Mouse (Mus musculus) embryo, embryonic 11.5 days (tissue): ENCODE data around the gene Wfikkn2.

Experiments used
- DNase-seq: peaks from one replicate; pipeline ENCODE4 v3.0.0-alpha.2; 2012; ENCODE audit warnings: low read depth, low spot score

The Wfikkn2 gene

DNA sequence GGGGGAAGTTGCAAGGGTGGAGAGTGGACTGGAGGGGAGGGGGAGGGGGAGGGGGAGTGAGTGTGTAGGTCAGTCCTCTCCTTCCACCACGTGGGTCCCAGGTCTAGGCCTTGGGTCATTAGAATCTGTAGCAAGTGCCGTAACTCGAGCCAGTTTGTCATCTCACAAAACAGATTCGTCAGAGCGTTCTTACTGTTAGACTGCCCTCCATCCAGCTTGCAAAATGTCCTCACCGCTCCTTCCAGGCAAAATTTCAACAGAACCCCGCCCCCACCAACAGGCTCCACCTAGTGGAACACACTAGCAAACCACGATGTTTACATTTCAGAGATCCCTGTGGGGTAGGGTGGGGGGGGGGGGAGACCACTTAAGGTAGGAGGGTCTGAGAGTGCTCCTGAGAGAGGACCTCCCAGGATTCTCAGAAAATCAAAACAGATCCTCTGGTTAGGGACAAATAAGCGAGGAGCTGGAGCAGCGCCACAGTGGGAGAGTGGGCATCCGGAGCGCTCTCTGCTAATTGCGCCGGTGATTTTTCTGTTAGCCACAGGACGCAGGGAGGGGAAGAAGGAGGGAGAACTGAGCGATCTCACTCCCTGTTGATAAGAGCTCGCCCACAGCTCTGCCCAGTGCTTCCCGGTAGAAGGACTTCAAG lies 19.5 kb upstream of the Wfikkn2 start:
- peak; percentile 67 for DNase-seq

- DNase-seq, result no peak
Observed at GRCm38 (mm10) chr11:94261585-94262370, 16.0 kb upstream of the Wfikkn2 start.

- no peak for DNase-seq
Observed at GRCm38 (mm10) chr11:94259814-94260213, 14.0 kb upstream of the Wfikkn2 start.

GRCm38 (mm10) chr11:94257987-94258386 lies 12.2 kb upstream of the Wfikkn2 start:
- no peak for DNase-seq

DNA sequence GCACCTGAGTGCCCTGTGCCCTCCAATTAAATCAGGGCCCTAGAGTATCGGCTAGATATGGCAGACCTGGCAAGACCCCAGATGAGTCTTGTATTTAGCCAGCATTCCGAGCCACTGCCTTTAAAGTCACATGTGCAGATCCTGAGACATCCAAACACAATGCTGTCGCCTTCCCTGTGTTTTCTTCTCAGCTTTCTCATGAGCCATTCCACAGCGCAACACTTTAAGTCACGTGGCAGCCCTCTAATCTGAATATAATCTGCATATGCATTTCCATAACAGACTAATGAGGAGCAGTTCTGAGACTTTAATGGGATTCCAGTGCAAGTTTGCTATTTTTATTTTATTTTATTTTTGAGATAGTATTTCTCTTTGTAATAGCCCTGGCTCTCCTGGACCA lies 9.9 kb upstream of the Wfikkn2 start:
- DNase-seq, result no peak

DNA sequence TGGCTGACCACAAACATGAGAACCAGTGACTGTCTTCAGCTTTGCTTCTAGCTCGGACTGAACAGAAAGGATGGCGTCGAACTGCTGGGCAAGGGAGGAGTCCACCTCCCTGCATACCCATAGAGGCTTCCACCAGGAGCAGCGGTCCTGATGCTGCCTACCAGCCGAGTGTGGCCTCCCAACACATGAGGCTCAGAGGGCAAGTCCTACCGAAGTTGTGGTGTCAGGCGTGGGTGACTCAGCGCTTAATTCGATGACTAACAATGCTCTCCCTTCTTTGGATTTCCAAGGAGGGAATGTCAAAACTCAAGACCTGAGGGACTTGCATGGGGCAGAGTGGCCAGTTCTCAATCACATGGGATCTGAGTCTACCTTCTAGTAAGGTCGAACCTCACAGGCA lies 7.9 kb upstream of the Wfikkn2 start:
- no peak for DNase-seq

- no peak for DNase-seq
Observed at GRCm38 (mm10) chr11:94253156-94253555, 7.4 kb upstream of the Wfikkn2 start.

- no peak for DNase-seq
Observed at GRCm38 (mm10) chr11:94246789-94247061, 920 bp upstream of the Wfikkn2 start.

DNA sequence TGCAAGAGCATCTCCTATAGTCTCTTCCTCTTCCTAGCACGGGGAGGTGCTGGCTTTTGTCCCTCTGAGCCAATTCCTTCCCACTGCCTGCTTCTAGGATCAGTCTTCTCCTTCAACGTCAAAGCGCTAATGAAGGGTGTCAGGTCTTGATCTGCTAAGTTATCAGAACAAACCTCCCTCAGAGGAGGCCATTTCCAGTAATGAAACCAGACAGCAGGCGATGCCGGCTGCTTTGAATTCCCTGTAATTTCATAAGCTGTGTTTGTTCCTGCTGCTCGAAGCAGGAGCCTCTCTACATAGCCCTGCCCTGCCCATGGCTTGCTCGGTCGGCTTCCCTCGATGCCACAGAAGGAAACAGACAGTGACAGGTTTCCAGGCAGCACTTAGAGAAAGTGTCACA lies 1.4 kb downstream of the Wfikkn2 start:
- DNase-seq, result no peak

DNA sequence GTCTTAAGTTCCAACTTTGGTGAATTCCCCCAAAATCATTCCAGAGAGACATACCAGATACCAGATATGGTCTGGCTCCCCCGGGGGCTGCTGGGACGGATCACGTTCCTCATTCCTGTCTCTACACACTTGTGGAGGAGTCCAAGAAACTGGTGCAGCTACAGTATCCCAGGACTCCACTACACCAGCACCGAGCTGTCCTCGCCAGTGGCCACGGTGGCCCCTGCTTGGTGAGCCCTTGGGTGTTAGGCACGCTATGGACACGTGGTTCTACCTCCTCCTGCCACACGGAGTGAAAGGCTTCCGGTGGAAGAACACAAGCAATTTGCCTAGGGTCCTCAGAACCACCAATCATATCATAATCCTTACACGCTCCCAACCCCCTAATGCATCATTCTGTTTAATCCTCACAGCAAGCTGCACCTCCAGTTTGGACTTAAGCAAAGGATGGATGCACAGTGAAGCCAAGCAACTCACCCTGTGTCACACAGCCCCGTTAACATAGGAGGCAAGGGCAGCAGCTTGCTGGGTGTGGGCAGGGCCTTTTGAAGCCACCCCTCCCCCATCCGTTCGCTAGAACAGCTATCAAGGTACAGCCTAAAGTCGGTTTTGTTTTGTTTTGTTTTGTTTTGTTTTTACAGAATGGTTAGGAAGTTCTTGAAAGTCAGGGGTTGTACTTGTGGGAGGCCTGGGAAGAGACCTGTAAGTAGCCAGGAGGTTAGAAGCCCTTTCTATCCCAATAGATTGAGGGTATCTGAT lies 2.2 kb downstream of the Wfikkn2 start:
- DNase-seq, result no peak

DNA sequence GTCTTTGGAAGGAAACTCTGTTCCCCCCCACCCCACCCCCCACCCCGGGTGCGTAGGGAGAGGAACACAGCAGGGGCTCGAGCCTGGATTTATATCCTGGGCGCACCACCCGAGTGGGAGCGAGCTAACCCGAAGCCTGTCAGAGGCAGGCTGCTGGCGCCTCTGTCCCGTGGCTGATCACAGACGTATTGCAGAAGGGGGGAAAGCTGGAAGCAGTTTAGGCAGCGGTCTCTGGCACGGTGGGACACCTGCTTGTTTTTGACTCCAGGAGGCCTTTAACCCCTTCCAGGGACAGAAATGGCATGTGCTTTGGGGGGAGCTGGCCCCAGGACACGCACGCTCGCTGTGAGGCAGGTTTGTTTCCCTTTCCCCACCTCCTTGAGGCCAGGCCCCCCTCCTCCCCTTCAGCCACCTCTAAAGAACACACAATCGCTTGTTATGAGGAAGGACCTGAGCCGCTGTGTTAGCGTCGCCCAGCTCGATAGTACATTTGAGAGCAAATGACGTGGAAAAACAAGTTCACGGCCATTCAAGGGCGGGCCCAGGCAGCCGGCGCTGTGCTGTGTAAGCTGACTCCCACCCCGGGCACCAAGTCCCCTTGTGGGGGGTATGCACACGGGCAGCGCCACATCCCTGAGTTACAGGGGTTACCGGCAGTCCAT lies 2.9 kb downstream of the Wfikkn2 start:
- no peak for DNase-seq

GRCm38 (mm10) chr11:94239706-94240105 lies 6.1 kb downstream of the Wfikkn2 start:
- DNase-seq, result no peak

- DNase-seq, result no peak
Observed at GRCm38 (mm10) chr11:94238786-94239185, 7.0 kb downstream of the Wfikkn2 start.

GRCm38 (mm10) chr11:94236074-94236473 lies 9.7 kb downstream of the Wfikkn2 start:
- DNase-seq, result peak; percentile 71

- DNase-seq, result no peak
Observed at GRCm38 (mm10) chr11:94234857-94235256, 10.9 kb downstream of the Wfikkn2 start.

DNA sequence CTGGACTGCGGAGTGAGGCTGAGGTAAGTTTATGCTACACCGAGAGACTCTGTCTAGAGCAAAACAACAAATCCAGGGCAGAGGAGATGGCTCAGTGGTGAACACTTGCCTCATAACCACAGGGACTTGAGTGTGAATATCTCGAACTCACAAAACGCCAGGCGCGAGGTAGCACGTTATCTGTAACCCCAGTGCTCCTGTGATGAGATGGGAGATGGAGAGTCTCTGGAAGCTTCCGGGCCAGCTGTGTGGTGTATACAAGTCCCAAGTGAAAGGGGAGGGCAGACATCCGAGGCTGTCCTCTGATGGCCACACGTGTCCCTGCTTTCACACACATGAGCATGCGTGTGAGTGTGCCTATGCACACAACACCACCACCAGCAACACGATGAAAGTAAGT lies 11.4 kb downstream of the Wfikkn2 start:
- no peak for DNase-seq

- DNase-seq, result no peak
Observed at GRCm38 (mm10) chr11:94233405-94233804, 12.4 kb downstream of the Wfikkn2 start.

GRCm38 (mm10) chr11:94231821-94232552 lies 13.8 kb downstream of the Wfikkn2 start:
- DNase-seq, result no peak

DNA sequence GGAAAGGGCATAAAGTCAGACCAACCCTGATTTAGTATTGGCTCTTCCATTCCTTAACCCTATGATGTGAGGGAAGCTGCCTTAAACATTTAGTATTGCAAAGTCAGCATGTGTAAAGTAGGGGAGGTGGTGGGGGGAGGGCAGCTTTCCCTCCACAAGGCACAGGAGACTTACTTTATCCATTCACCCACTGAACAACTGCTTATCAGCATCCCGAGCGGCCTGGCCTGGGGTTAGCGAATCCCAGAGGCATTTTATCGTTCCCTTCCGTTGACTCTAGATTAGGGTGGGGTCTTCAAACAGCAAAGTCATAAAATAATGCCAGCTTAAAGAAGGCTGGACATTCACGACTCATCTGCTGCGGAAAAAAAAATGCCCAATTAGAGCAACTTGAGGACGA lies 15.6 kb downstream of the Wfikkn2 start:
- DNase-seq, result no peak

DNA sequence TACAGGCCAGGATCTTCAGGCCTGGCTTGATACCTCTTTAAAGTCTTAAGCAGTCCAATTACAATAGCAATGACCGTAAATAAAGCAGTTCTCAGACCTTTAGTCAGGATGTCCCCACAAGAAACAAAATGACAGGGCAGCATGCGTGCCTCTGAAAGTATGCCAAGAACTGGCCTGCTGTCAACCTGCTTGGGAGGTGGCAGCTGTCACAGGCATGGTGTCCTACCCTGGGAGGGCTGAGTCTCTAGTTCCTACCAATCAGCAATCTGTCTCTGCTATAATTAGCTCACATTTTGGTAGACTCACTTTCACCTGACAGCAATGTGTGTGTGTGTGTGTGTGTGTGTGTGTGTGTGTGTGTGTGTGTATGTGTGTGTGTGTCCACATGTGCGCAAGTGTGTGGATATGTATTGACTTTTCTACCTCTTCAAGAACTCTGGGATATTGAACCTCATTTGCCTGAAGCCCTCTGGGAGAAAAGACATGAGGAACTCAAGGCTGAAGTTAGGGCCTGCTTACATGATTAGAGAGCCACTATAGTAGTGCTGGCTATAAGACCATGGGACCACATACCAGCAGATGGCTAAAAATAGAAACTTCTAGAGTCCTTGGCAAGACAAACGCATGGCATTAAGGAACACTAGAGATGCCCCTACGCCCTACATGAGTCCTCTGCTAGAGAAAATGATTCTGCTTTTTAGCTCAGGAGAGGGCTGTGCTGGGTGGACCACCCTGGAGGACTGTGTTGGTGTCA lies 16.4 kb downstream of the Wfikkn2 start:
- DNase-seq, result no peak

DNA sequence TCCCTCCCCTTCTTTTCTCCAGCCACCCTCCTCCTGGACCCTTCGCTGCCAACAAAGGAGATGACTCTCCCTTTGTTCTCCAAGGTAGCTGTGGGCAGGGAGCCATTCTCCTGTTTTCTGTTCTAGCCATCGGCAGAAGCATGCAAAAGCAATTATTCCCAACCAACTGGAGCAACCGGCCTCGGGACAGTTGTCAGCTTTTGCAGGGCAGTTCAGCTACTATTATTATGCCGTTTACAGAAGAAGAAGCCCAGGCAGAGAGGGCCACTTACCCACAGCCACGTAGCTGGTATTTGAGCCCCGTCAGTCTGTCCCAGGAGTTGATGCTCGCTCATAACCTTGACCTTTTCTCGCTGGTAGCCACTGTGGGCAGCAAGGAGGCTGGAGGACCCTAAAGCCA lies 17.4 kb downstream of the Wfikkn2 start:
- no peak for DNase-seq
